Mouse (Mus musculus) spleen, embryonic (tissue): ENCODE measurements around the gene Rbx1.
"Not testable (repeated sequence)": the region's sequence is repeated elsewhere in the genome, so short reads cannot be mapped to it uniquely, and the experiment has no call there.

Experiments
- CTCF ChIA-PET: fragments of 350-600 bp; sonication (Branson Sonifier 250); formaldehyde crosslinking; loops from one replicate; lab custom pipeline; 2022; lab: Charles Lee

Rbx1 gene

GRCm38 (mm10) chr15:81465901-81466737 lies at the start of gene Rbx1:
Gene Rbx1, plus strand, starts transcription at chr15:81466296.
- CTCF ChIA-PET, result interaction anchor here (0.7 to 1.1 kb wide), 2 partner anchors 18 to 119 kb away, joined by 4 to 12 read pairs; partner anchors contain the start of gene Ep300

- CTCF ChIA-PET, result interaction anchor here (0.7 to 1.0 kb wide), 2 partner anchors 22 to 517 kb away, joined by 3 read pairs; no protein-coding TSS in a partner anchor
Observed at GRCm38 (mm10) chr15:81416763-81417310, 49.3 kb upstream of the Rbx1 start.

- CTCF ChIA-PET, result no interaction called here
Observed at GRCm38 (mm10) chr15:81418065-81418464, 48.0 kb upstream of the Rbx1 start.

- CTCF ChIA-PET, result interaction anchor here (0.6 kb wide), 1 partner anchor 21 kb away, joined by 6 read pairs; no protein-coding TSS in a partner anchor
Observed at GRCm38 (mm10) chr15:81421454-81421853, 44.6 kb upstream of the Rbx1 start.

- CTCF ChIA-PET, result interaction anchor here (0.6 kb wide), 1 partner anchor 22 kb away, joined by 6 read pairs; no protein-coding TSS in a partner anchor
Observed at GRCm38 (mm10) chr15:81422156-81422681, 43.9 kb upstream of the Rbx1 start.

- CTCF ChIA-PET, result interaction anchor here (0.6 kb wide), 1 partner anchor 188 kb away, joined by 5 read pairs; no protein-coding TSS in a partner anchor
Observed at GRCm38 (mm10) chr15:81425311-81425710, 40.8 kb upstream of the Rbx1 start.

- CTCF ChIA-PET, result interaction anchor here (0.6 to 0.7 kb wide), 2 partner anchors 221 to 284 kb away, joined by 4 to 6 read pairs; no protein-coding TSS in a partner anchor
Observed at GRCm38 (mm10) chr15:81427947-81428346, 38.1 kb upstream of the Rbx1 start.

GRCm38 (mm10) chr15:81431195-81431594 lies 34.9 kb upstream of the Rbx1 start:
- CTCF ChIA-PET, result interaction anchor here (1.1 kb wide), 1 partner anchor 10 kb away, joined by 3 read pairs; no protein-coding TSS in a partner anchor

GRCm38 (mm10) chr15:81438345-81438744 lies 27.8 kb upstream of the Rbx1 start:
- CTCF ChIA-PET, result interaction anchor here (0.7 kb wide), 1 partner anchor 1052 kb away, joined by 3 read pairs; no protein-coding TSS in a partner anchor

GRCm38 (mm10) chr15:81439236-81439635 lies 26.9 kb upstream of the Rbx1 start:
- CTCF ChIA-PET, result no interaction called here

- CTCF ChIA-PET, result interaction anchor here (1.3 kb wide), 1 partner anchor 18 kb away, joined by 12 read pairs; the partner anchor contains the start of gene Rbx1
Observed at GRCm38 (mm10) chr15:81448463-81448862, 17.6 kb upstream of the Rbx1 start.

GRCm38 (mm10) chr15:81461523-81461922 lies 4.6 kb upstream of the Rbx1 start:
- CTCF ChIA-PET, result no interaction called here

GRCm38 (mm10) chr15:81465016-81465660 lies 958 bp upstream of the Rbx1 start:
- CTCF ChIA-PET, result interaction anchor here (0.7 kb wide), 1 partner anchor 33 kb away, joined by 6 read pairs; no protein-coding TSS in a partner anchor

GRCm38 (mm10) chr15:81466738-81467113 lies 630 bp downstream of the Rbx1 start:
- CTCF ChIA-PET, result interaction anchor here (0.7 to 1.1 kb wide), 2 partner anchors 18 to 118 kb away, joined by 4 to 12 read pairs; partner anchors contain the start of gene Ep300

GRCm38 (mm10) chr15:81470735-81471134 lies 4.6 kb downstream of the Rbx1 start:
- CTCF ChIA-PET, result no interaction called here

- CTCF ChIA-PET, result interaction anchor here (0.6 to 1.0 kb wide), 2 partner anchors 10 to 131 kb away, joined by 3 to 5 read pairs; no protein-coding TSS in a partner anchor
Observed at GRCm38 (mm10) chr15:81472256-81472655, 6.2 kb downstream of the Rbx1 start.

GRCm38 (mm10) chr15:81475654-81476053 lies 9.6 kb downstream of the Rbx1 start:
- CTCF ChIA-PET, result no interaction called here

GRCm38 (mm10) chr15:81476597-81476996 lies 10.5 kb downstream of the Rbx1 start:
- CTCF ChIA-PET, result no interaction called here

GRCm38 (mm10) chr15:81479446-81480213 lies 13.5 kb downstream of the Rbx1 start:
- CTCF ChIA-PET, result no interaction called here

GRCm38 (mm10) chr15:81480284-81480683 lies 14.2 kb downstream of the Rbx1 start:
- CTCF ChIA-PET, result not testable (repeated sequence)
